Mouse (Mus musculus): Measurements from ENCODE around the gene Tcstv3. TPM values are rescaled to one million over a fixed set of nuclear protein-coding genes. Genes with fewer than 3 reads are reported as not detected.
"Not testable (repeated sequence)": the region's sequence is repeated elsewhere in the genome, so short reads cannot be mapped to it uniquely, and the experiment has no call there.

Tcstv3 gene
- not detected in 2 replicates for polyA plus RNA-seq (2015; fragmentation: Nextera tagmentation; extraction: Ambion mirVana)

GRCm38 (mm10) chr13:120316578-120316977, at the start of gene Tcstv3:
Gene Tcstv3 (plus strand): TSS chr13:120316878.
- not testable (repeated sequence) for H3K9ac ChIP-seq (ENCODE audit: low read depth, low read length); H3K27ac ChIP-seq (ENCODE audit: low read length); H3K4me2 ChIP-seq (ENCODE audit: low read depth, low read length); H3K4me3 ChIP-seq (ENCODE audit: low read length); ATAC-seq; H3K27me3 ChIP-seq (replicated peaks; ENCODE audit: control insufficient read depth, insufficient read depth, low read length); H3K9me3 ChIP-seq (ENCODE audit: control insufficient read depth, low read length); H3K4me1 ChIP-seq (ENCODE audit: control insufficient read depth, insufficient read depth, low read length); H3K36me3 ChIP-seq (ENCODE audit: control insufficient read depth, insufficient read depth, low read length)
- 63% methylated on average over 3 of the region's 3 CpGs for WGBS

- not testable (repeated sequence) for H3K27ac ChIP-seq (ENCODE audit: low read length); H3K9me3 ChIP-seq (ENCODE audit: control insufficient read depth, low read length); H3K4me2 ChIP-seq (ENCODE audit: low read depth, low read length); H3K4me3 ChIP-seq (ENCODE audit: low read length); H3K4me1 ChIP-seq (ENCODE audit: control insufficient read depth, insufficient read depth, low read length); ATAC-seq; H3K36me3 ChIP-seq (ENCODE audit: control insufficient read depth, insufficient read depth, low read length); H3K27me3 ChIP-seq (replicated peaks; ENCODE audit: control insufficient read depth, insufficient read depth, low read length); H3K9ac ChIP-seq (ENCODE audit: low read depth, low read length)
- 27% methylated on average over 2 of the region's 2 CpGs for WGBS
Observed at GRCm38 (mm10) chr13:120277837-120278236, 38.8 kb upstream of the Tcstv3 start.

DNA sequence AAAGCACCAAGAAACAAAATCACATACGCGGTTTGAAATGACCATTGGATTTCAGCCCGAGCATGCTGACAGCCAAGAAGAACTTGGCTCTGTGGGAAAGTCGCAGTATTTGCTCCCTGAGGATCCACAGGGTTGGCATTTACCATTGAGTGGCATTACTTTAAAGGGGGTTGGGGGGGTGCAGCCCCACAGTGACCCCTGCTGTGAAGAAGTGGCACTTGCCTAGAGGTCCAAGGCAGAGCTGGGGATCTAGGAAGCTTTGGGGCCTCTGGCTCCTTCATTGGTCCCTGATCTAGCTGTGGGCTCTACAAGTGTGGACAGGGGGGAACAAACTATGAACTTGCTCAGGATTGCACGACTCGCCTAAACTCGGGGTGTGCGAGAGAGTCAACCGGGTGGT, 37.9 kb upstream of the Tcstv3 start:
- Histone ChIP-seq H3K4me1 (ENCODE audit: control insufficient read depth, insufficient read depth, low read length) (no peaks in the 10 kb centered on the region), H3K9ac (ENCODE audit: low read depth, low read length) (no peak overlapping the region), H3K4me3 (ENCODE audit: low read length) (no peak overlapping the region), H3K27ac (ENCODE audit: low read length) (no peak overlapping the region), H3K4me2 (ENCODE audit: low read depth, low read length) (no peak overlapping the region), H3K36me3 (ENCODE audit: control insufficient read depth, insufficient read depth, low read length) (no peaks in the 10 kb centered on the region), H3K27me3 (replicated peaks; ENCODE audit: control insufficient read depth, insufficient read depth, low read length) (no peaks in the 10 kb centered on the region), H3K9me3 (ENCODE audit: control insufficient read depth, low read length) (no peaks in the 10 kb centered on the region)
- 88% methylated on average over 9 of the region's 9 CpGs for WGBS
- no peak for ATAC-seq

DNA sequence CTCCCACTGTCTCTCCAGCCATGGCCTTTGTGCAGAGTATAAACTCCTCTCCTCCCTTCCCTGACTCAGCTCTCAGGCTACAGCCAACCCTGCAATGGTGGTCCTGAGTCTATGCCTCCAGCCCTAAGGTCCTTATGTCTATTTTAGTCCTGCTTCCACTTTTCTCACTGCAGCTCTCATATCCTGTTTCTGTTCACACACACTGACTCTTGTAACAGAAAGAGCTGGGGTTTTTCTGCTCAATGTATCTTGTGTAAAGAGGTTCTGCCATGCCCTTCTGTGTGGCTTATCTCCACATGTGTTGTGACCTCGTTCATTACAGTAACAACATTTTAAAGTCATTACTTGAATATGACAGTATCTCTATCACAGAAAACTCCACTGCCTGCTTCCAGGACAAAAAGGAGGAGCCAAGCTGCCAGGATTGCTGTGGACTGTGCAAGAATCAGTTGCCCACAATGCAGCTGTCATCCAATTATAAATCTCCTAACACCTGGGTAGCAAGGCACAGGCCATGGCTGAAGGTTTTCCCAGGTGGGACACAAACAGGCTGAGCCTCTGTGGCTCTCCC, 17.3 kb upstream of the Tcstv3 start:
- 73% methylated on average over 1 of the region's 1 CpGs for WGBS
- H3K27ac ChIP-seq (ENCODE audit: low read length) = no peak overlapping the region
- H3K36me3 ChIP-seq (ENCODE audit: control insufficient read depth, insufficient read depth, low read length) = no peaks in the 10 kb centered on the region
- H3K9me3 ChIP-seq (ENCODE audit: control insufficient read depth, low read length) = no peaks in the 10 kb centered on the region
- no peaks in the 10 kb centered on the region for H3K27me3 ChIP-seq (replicated peaks; ENCODE audit: control insufficient read depth, insufficient read depth, low read length)
- no peak overlapping the region for H3K4me3 ChIP-seq (ENCODE audit: low read length)
- no peaks in the 10 kb centered on the region for H3K4me1 ChIP-seq (ENCODE audit: control insufficient read depth, insufficient read depth, low read length)
- no peak overlapping the region for H3K4me2 ChIP-seq (ENCODE audit: low read depth, low read length)
- no peak for ATAC-seq
- no peak overlapping the region for H3K9ac ChIP-seq (ENCODE audit: low read depth, low read length)

GRCm38 (mm10) chr13:120299991-120300442, 16.7 kb upstream of the Tcstv3 start, which contains the start of gene BC147527:
Gene BC147527 (plus strand): TSS chr13:120300392.
- Histone ChIP-seq H3K4me3 (ENCODE audit: low read length) (no peak within 1 kb of the TSS), H3K36me3 (ENCODE audit: control insufficient read depth, insufficient read depth, low read length) (no peaks in the 10 kb centered on the region), H3K9ac (ENCODE audit: low read depth, low read length) (no peak within 1 kb of the TSS), H3K4me1 (ENCODE audit: control insufficient read depth, insufficient read depth, low read length) (no peaks in the 10 kb centered on the region), H3K4me2 (ENCODE audit: low read depth, low read length) (no peak within 1 kb of the TSS), H3K9me3 (ENCODE audit: control insufficient read depth, low read length) (no peaks in the 10 kb centered on the region), H3K27me3 (replicated peaks; ENCODE audit: control insufficient read depth, insufficient read depth, low read length) (no peaks in the 10 kb centered on the region), H3K27ac (ENCODE audit: low read length) (no peak within 1 kb of the TSS)
- 57% methylated on average over 2 of the region's 2 CpGs for WGBS
- ATAC-seq = no peak

- Histone ChIP-seq H3K4me3 (ENCODE audit: low read length) (no peak overlapping the region), H3K4me1 (ENCODE audit: control insufficient read depth, insufficient read depth, low read length) (no peaks in the 10 kb centered on the region), H3K4me2 (ENCODE audit: low read depth, low read length) (no peak overlapping the region), H3K36me3 (ENCODE audit: control insufficient read depth, insufficient read depth, low read length) (no peaks in the 10 kb centered on the region), H3K27me3 (replicated peaks; ENCODE audit: control insufficient read depth, insufficient read depth, low read length) (no peaks in the 10 kb centered on the region), H3K27ac (ENCODE audit: low read length) (no peak overlapping the region), H3K9me3 (ENCODE audit: control insufficient read depth, low read length) (no peaks in the 10 kb centered on the region), H3K9ac (ENCODE audit: low read depth, low read length) (no peak overlapping the region)
- ATAC-seq = no peak
- WGBS = 79% methylated on average over 4 of the region's 4 CpGs
Observed at GRCm38 (mm10) chr13:120300853-120301252, 15.8 kb upstream of the Tcstv3 start.

- Histone ChIP-seq H3K36me3 (ENCODE audit: control insufficient read depth, insufficient read depth, low read length) (no peaks in the 10 kb centered on the region), H3K4me3 (ENCODE audit: low read length) (no peak overlapping the region), H3K4me2 (ENCODE audit: low read depth, low read length) (no peak overlapping the region), H3K27ac (ENCODE audit: low read length) (no peak overlapping the region), H3K4me1 (ENCODE audit: control insufficient read depth, insufficient read depth, low read length) (no peaks in the 10 kb centered on the region), H3K9ac (ENCODE audit: low read depth, low read length) (no peak overlapping the region), H3K27me3 (replicated peaks; ENCODE audit: control insufficient read depth, insufficient read depth, low read length) (peaks cover 3% of the 10 kb centered on the region; the same call in 1 of the 2 replicates), H3K9me3 (ENCODE audit: control insufficient read depth, low read length) (no peaks in the 10 kb centered on the region)
- no peak for ATAC-seq
- WGBS = 71% methylated on average over 4 of the region's 4 CpGs
Observed at GRCm38 (mm10) chr13:120310749-120311148, 5.9 kb upstream of the Tcstv3 start.

DNA sequence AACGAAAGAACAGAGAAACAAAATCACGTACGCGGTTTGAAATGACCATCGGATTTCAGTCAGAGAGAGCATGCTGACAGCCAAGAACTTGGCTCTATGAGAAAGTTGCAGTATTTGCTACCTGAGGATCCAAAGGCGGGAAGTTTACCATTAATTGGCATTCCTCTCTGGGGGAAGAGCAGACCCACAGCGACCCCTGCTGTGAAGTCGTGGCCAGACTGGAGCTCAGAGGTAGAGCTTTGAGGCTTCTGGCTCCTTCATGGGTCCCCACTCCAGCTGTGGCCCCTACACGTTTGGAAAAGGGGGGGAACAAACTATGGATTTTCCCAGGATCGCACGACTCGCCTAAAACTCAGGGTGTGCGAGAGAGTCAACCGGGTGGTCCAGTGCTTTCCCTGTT, 3.1 kb upstream of the Tcstv3 start:
- no peaks in the 10 kb centered on the region for H3K4me1 ChIP-seq (ENCODE audit: control insufficient read depth, insufficient read depth, low read length)
- 36% methylated on average over 14 of the region's 14 CpGs for WGBS
- peaks cover 3% of the 10 kb centered on the region; the same call in 1 of the 2 replicates for H3K27me3 ChIP-seq (replicated peaks; ENCODE audit: control insufficient read depth, insufficient read depth, low read length)
- no peak overlapping the region for H3K4me2 ChIP-seq (ENCODE audit: low read depth, low read length)
- no peaks in the 10 kb centered on the region for H3K9me3 ChIP-seq (ENCODE audit: control insufficient read depth, low read length)
- H3K27ac ChIP-seq (ENCODE audit: low read length) = no peak overlapping the region
- H3K9ac ChIP-seq (ENCODE audit: low read depth, low read length) = no peak overlapping the region
- H3K4me3 ChIP-seq (ENCODE audit: low read length) = no peak overlapping the region
- no peak for ATAC-seq
- no peaks in the 10 kb centered on the region for H3K36me3 ChIP-seq (ENCODE audit: control insufficient read depth, insufficient read depth, low read length)

GRCm38 (mm10) chr13:120320183-120320582, 3.5 kb downstream of the Tcstv3 start:
- Histone ChIP-seq H3K27ac (ENCODE audit: low read length) (no peak overlapping the region), H3K27me3 (replicated peaks; ENCODE audit: control insufficient read depth, insufficient read depth, low read length) (no peaks in the 10 kb centered on the region), H3K9ac (ENCODE audit: low read depth, low read length) (no peak overlapping the region), H3K9me3 (ENCODE audit: control insufficient read depth, low read length) (no peaks in the 10 kb centered on the region), H3K36me3 (ENCODE audit: control insufficient read depth, insufficient read depth, low read length) (no peaks in the 10 kb centered on the region), H3K4me3 (ENCODE audit: low read length) (no peak overlapping the region), H3K4me1 (ENCODE audit: control insufficient read depth, insufficient read depth, low read length) (no peaks in the 10 kb centered on the region), H3K4me2 (ENCODE audit: low read depth, low read length) (no peak overlapping the region)
- no peak for ATAC-seq
- 65% methylated on average over 3 of the region's 3 CpGs for WGBS

GRCm38 (mm10) chr13:120320721-120321120, 4.0 kb downstream of the Tcstv3 start:
- H3K27ac ChIP-seq (ENCODE audit: low read length) = no peak overlapping the region
- no peak overlapping the region for H3K9ac ChIP-seq (ENCODE audit: low read depth, low read length)
- WGBS = 95% methylated on average over 1 of the region's 1 CpGs
- H3K4me3 ChIP-seq (ENCODE audit: low read length) = no peak overlapping the region
- H3K27me3 ChIP-seq (replicated peaks; ENCODE audit: control insufficient read depth, insufficient read depth, low read length) = no peaks in the 10 kb centered on the region
- no peak for ATAC-seq
- no peaks in the 10 kb centered on the region for H3K4me1 ChIP-seq (ENCODE audit: control insufficient read depth, insufficient read depth, low read length)
- no peak overlapping the region for H3K4me2 ChIP-seq (ENCODE audit: low read depth, low read length)
- H3K9me3 ChIP-seq (ENCODE audit: control insufficient read depth, low read length) = no peaks in the 10 kb centered on the region
- no peaks in the 10 kb centered on the region for H3K36me3 ChIP-seq (ENCODE audit: control insufficient read depth, insufficient read depth, low read length)

All from intestine, embryonic 16.5 days (tissue).